Mouse (Mus musculus) urinary bladder, postnatal 36 days (tissue): ENCODE data around the gene 1700028J19Rik.
"Not testable (repeated sequence)": the region's sequence is repeated elsewhere in the genome, so short reads cannot be mapped to it uniquely, and the experiment has no call there.

Experiments used
- DNase-seq, 2 experiments: peaks; one replicate each; pipeline ENCODE4 v3.0.0; 2022; ENCODE audit warnings: low spot score in 2 of 2, mixed read lengths in 1 of 2

1700028J19Rik gene

DNA sequence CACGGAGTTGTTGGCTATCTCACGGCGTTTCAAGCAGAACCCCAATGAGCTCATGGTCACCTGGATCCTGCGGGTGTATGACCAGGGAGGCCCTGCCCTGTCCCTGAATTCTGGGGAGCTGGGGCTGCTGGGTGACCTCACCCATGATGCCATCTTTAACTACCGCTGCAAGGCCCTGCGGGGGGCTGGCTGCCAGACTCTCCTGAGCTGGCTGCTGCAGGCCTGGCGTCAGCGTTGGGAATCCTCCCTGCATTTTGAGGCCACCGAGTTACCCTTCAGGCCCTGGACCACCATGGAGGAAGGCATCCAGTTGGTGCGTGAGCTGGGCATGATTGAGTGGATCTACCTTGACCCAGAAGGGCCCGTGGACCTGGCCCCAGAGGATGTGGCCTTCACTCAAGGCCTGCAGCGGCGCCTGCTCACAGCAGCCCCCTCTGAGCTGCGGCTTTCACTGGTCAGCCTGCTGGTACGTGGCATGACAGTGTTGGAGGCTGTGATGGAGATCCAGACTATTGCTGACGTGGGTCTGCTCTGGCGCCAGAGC lies 4.3 kb upstream of the 1700028J19Rik start:
- not testable (repeated sequence) for DNase-seq

DNA sequence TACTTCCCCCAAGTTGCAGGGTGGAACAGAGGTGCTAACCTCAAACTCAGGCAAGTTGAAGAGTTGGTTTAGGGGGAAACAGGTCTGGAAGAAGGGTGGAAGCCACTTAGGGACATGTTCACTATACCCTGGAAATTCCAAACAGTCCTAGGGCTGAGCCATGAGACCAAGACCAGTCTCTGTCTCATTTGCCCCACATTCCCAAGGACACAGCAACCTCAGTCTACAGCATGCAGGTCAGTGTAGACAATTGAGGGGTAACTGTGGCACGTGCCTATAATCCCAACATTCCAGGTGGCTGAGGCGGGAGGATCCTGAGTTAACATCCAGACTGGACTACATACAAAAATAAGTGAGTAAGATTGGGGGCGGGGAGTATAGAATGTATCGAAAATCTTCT lies 2.8 kb upstream of the 1700028J19Rik start:
- DNase-seq, result no peak

DNA sequence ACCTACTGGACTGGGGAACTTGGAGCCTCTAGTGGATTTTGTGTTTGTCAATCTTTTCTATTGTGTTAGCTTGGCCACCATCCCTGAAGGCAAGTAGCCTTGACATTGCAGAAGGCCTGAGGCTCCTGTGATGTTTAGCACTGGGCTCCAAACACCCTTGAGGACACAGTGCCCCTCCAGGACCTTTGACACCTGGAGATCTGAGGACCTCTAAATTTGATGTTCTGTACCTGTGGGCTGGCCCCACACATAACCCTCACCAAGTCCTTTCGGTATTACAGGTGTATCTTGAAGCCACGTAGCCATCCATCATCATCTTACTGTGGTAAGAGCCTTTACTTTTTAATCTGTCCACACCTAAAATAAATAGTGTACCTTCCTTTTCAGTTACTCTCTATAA lies 1.5 kb upstream of the 1700028J19Rik start:
- DNase-seq, result no peak

DNA sequence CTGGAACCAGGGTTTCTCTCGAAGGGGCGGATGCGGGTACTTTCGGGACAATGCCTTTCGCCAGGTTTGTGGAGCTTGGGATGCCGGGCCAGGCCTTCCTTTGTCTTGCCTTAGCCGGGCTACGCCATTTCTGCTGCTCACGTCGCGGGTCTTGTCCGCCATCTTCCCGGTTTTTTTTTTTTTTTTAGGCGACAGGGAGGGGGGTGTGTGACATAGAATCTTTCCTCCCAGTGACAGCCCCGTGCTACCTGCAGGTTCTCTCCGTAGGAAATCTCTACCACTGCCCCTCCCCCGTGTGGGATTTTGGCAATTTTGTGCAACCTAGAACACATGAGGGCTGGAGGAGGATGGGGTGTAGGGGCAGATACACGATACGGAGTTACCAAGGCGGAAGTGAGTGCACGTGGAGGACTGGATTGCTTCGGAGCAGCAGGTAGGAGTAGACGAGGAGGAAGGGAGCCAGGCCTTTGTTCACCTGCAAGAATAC lies 532 bp upstream of the 1700028J19Rik start:
- peak in 1 of 2 experiments; percentile 31 for DNase-seq

DNA sequence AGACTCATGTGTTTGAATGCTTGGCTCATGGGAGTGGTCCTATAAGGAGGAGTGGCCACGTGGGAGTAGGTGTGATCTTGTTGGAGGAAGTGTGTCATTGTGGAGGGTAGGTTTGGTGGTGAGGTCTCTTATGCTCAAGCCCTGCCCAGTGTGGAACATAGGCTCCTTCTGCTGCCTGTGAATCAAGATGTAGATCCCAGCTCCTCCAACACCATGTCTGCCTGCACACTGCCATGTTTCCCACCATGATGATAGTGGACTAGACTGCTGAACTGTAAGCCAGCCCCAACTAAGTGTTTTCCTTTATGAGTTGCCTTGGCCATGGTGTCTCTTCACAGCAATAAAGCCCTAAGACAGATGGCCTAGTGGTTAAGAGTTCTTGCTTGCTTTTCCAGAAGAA lies 2.4 kb downstream of the 1700028J19Rik start:
- no peak for DNase-seq

DNA sequence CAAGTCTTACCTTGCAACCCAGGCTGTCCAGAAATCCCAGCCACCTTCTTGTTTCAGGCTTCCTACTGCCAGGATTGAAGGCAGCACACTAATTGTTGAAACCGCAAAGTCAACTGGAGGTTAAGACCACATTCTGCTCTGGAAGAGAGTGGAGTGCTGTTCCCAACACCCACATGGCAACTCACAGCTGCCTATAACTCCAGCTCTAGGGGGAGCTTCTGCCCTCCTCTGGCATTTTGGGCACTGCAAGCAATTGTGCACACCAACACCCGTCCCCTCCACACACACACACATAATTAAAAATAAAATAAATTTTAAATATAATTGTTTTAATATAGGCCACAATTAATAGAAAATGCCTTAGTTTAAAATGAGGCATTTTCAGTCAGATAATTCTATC lies 5.3 kb downstream of the 1700028J19Rik start:
- DNase-seq, result no peak

DNA sequence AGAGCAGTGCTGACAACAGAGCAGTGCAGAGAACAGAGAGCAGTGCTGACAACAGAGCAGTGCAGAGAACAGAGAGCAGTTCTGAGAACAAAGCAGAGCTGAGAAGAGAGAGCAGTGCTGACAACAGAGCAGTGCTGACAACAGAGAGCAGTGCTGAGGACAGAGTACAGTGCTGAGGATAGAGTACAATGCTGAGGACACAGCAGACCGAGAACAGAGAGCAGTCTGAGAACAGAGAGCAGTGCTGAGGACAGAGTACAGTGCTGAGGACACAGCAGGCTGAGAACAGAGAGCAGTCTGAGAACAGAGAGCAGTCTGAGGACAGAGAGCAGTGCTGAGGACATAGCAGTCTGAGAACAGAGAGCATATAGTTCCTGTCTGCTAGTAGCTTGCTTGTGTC lies 5.8 kb downstream of the 1700028J19Rik start:
- no peak for DNase-seq

DNA sequence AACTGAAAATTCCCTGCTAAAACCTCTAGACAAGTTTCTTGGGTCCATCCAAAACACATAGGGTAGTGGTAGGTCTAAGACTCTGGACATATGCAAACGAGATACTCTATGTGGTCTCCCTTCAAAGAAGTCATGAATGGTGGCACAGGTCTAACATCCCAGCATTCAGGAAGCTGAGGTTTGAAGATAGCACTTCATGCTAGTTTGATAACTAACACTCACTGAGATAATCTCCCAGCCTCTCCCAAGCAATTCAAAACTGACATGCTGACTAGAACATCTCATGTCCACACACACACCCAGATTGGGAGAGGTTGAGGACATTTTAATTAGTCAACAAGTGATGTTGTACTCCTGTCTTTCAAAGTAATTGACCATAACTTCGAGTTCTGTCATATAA lies 6.6 kb downstream of the 1700028J19Rik start:
- no peak for DNase-seq

DNA sequence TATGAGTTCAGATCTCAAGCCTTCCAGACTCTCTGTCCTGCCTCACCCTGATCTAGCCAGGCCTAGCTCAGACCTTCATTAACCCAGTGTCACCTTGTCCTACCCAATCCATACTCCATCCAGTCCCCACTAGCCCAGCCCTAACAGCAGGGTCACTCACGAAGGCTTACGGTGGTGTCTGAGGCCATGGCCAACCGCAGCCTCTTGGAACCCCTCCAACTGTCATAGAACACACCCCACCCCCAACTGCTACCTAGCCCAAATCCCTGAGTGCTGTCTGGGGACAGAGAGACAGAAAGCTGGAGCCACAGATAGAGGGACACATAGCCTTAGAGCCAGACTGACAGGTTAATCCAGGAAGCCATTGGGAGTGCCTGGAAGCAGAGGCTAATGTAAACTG lies 10.6 kb downstream of the 1700028J19Rik start, which contains the start of gene Gm36864:
Gm36864 (plus strand) TSS at position 269 of the 400 bp plus-strand sequence.
- no peak for DNase-seq

DNA sequence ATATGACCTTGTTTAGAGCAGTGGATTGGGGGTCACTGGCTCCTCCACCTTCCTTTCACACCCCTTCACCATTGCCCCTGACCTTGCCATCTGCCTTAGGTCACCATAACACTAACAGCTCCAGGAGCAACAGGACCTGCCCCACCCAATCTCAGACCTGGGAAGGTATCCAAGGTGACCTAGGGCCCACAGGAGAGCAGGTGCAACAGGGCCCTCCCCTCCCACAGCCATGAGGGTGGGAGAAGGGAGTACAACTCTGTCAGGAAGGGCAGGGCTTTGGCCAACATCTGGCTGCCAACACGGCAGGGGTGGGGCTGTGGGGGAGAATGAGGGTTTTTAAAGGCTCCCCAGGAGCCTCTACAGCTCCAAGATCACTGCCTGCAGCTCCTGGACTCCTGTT lies 21.4 kb downstream of the 1700028J19Rik start, which contains the start of gene Klk1:
Klk1 (plus strand) TSS at position 285 of the 400 bp plus-strand sequence.
- DNase-seq, result no peak

DNA sequence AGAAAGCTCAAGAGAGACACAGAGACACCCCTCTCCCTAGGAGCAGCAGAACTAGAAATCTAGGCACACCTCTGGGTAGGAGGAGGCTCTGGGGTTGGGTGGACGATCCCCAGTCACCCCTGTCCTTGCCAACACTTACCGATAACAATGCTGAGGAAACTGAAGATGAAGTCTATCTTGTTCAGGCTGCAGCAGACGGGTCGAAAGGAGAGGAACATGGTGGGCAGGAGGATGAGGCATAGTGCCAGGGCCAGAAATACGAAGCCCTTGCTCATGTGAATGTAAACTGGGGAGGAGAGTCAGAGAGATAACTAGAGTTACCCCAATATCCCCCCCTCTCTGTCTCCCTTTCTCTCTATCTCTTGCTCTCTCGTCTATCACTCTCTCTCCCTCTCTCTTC lies 24.2 kb downstream of the 1700028J19Rik start:
- not testable (repeated sequence) for DNase-seq

DNA sequence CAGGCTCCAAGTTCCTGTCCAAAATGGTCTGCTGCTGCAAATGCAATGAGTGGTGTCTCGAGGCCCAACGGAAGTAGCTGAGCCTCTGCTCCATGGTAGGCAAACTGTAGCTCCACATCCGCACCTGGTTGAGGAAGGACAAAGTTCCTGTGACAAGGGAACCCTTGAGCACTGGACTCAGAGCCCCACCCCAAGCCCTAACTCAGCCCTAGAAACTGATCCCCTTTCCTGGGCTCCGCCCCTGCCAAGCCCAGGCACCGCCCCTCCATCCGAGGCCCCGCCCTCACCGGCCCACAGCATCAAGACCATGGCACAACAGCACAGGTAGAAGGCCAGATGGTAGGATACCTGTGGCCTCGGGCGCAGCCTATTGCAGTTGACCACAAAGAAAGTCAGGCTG lies 24.9 kb downstream of the 1700028J19Rik start:
- not testable (repeated sequence) for DNase-seq

DNA sequence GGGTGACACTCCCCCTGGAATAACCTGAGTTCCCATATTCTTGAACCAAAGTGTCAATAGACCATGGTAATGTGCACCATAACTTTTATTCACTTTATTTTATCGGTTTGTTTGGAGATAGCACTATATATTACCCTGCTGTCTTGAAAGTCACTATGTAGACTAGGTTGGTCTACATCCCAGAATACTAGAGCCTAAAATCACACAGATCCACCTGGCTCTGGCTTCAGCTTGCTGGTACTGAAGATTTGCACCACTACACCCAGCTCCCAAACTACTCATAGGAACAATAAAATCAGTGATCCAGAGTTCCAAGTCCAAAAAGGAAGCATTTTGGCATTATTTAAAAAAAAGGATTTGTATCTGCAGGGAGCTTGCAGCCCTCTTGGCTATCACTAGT lies 30.9 kb downstream of the 1700028J19Rik start, which contains the start of gene Klk1b5:
Klk1b5 (plus strand) TSS at position 301 of the 400 bp plus-strand sequence.
- no peak for DNase-seq

DNA sequence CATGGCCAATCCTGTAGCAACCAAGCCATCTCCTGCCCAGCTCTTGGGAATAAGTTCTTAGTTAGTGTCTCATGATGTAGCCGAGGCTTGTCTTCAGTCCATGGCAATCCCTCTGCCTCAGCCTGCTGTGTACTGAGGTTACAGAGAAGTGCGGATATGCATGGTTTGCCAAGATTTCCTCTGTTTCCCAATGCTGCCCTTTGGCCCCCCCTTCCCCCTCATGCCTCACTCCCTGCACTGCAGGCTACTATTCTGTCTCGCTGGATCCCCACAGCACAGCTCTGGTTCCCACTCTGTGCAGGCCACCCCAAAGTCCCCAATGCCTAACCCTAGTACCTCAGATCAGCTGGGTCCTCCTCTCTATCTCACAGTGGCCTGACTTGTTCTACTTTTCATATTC lies 38.2 kb downstream of the 1700028J19Rik start:
- DNase-seq, result no peak

DNA sequence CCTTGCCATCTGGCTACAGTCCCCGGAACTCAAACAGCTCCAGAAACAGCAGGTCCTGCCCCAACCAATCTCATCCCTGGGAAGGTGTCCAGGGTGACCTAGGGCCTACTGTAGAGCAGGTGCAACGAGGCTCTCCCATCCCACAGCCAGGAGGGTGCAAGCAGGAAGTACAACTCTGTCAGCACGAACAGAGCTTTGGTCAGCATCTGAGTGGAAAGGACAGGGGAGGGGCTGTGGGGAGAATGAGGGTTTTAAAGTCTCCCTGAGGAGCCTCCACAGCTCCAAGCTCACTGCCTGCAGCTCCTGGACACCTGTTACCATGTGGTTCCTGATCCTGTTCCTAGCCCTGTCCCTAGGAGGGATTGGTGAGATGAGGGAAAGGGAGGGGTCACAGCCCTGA lies 39.4 kb downstream of the 1700028J19Rik start, which contains the start of gene Klk1b4:
Klk1b4 (plus strand) TSS at position 301 of the 400 bp plus-strand sequence.
- DNase-seq, result not testable (repeated sequence)

DNA sequence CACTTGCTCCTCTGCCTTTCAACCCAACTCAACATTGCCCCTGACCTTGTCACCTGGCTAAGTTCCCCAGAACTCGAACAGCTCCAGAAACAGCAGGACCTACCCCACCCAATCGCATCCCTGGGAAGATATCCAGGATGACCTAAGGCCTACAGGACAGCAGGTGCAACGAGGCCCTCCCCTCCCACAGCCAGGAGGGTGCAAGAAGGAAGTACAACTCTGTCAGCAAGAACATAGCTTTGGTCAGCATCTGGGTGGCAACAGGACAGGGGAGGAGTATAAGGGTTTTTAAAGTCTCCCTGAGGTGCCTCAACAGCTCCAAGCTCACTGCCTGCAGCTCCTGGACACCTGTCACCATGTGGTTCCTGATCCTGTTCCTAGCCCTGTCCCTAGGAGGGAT lies 48.6 kb downstream of the 1700028J19Rik start, which contains the start of gene Klk1b3:
Klk1b3 (plus strand) TSS at position 301 of the 400 bp plus-strand sequence.
- DNase-seq, result no peak

DNA sequence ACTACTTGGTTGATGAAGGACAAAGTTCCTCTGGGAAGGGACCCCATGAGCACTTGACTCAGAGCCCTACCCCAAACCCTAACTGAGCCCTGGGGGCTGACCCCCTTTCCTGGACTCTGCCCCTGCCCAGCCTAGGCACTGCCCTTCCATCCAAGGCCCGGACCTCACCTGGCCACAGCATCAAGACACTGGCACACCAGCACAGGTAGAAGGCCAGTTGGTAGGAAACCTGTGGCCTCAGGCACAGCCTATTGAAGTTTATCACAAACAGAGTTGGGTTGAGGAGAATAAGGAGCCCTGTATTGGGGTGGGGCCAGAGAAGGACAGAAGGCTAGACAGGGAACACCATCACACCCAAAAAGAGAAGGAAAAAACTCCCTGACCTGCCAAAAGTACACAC lies 53.0 kb downstream of the 1700028J19Rik start:
- DNase-seq, result not testable (repeated sequence)

DNA sequence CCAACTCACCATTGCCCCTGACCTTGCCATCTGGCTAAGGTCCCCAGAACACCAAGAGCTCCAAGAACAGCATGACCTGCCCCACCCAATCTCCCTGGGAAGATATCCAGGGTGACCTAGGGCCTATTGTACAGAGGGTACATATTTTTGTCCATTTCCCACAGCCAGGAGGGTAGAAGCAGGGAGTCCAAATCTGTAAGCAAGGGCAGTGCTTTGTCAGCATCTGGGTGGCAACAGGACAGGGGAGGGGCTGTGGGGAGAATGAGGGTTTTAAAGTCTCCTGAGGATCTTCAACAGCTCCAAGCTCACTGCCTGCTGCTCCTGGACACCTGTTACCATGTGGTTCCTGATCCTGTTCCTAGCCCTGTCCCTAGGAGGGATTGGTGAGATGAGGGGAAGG lies 58.6 kb downstream of the 1700028J19Rik start, which contains the start of gene Klk1b24:
Klk1b24 (plus strand) TSS at position 301 of the 400 bp plus-strand sequence.
- not testable (repeated sequence) for DNase-seq

DNA sequence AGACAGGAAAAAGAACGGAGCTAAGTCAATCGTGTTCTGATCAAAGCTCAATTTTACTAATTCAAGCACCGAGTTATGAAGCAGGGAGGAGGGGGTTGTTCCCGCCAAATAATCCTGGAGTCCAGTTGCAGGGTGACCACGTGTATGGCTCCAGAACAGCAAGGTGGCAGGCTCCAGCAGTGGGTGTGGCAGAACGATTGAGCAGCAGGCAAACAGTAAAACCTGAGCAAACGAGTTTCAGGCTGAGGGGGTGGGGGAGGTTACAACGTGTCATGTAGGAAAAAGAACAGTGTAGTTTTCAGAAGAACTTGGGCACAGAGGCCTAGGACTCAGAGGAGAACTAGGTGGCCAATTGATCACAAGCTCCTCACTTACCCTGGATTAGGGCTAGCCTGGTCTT lies 60.0 kb downstream of the 1700028J19Rik start:
- DNase-seq, result peak in 1 of 2 experiments; percentile 9
